Mouse (Mus musculus) ES-Bruce4 (cell line): ENCODE results near the gene Dnali1. TPM values are rescaled to one million over a fixed set of nuclear protein-coding genes. Genes with fewer than 3 reads are reported as not detected.

ENCODE experiments used
- H3K27ac ChIP-seq: 2 replicates; pipeline ENCODE4 v1.5.1; 2012; ENCODE audit warnings: low read length, inconsistent platforms; ENCODE audit not compliant: insufficient read depth
- H3K27me3 ChIP-seq: 2 replicates; pipeline ENCODE4 v1.6.1; 2012; ENCODE audit warnings: mild to moderate bottlenecking, low read length, inconsistent platforms; ENCODE audit not compliant: control insufficient read depth, poor library complexity, insufficient read depth, severe bottlenecking
- H3K36me3 ChIP-seq: 2 replicates; pipeline ENCODE4 v1.6.1; 2012; ENCODE audit warnings: inconsistent platforms, mild to moderate bottlenecking, low read length, moderate library complexity; ENCODE audit not compliant: control insufficient read depth, poor library complexity, insufficient read depth, severe bottlenecking
- H3K4me1 ChIP-seq: one replicate; pipeline ENCODE4 v1.8.1; 2011; ENCODE audit warnings: low read length; ENCODE audit not compliant: control insufficient read depth, insufficient read depth
- H3K4me3 ChIP-seq: 2 replicates; pipeline ENCODE4 v1.5.1; 2011; ENCODE audit warnings: low read depth, mild to moderate bottlenecking, low read length
- H3K9ac ChIP-seq: 2 replicates; pipeline ENCODE4 v1.6.1; 2012; ENCODE audit warnings: low read depth, mild to moderate bottlenecking, inconsistent platforms; ENCODE audit not compliant: poor library complexity, severe bottlenecking
- H3K9me3 ChIP-seq: replicated peaks from 2 replicates; pipeline ENCODE4 v1.6.1; 2012; ENCODE audit warnings: mild to moderate bottlenecking, low read length, inconsistent platforms; ENCODE audit not compliant: control insufficient read depth, poor library complexity, insufficient read depth, severe bottlenecking
- CTCF ChIP-seq: IDR thresholded peaks from one replicate; pipeline ENCODE4 v1.8.1; 2011; ENCODE audit warnings: low read depth, low read length
- EP300 ChIP-seq: IDR thresholded peaks from 2 replicates; pipeline ENCODE4 v1.6.1; 2011; ENCODE audit warnings: low read depth, low read length; ENCODE audit not compliant: insufficient read depth
- POLR2A ChIP-seq: IDR thresholded peaks from one replicate; pipeline ENCODE4 v1.8.1; 2011; ENCODE audit warnings: low read length; ENCODE audit not compliant: insufficient read depth
- polyA plus RNA-seq: library from polyadenylated mRNA; stranded (reverse); fragments of >200 nt; gene quantifications from 2 replicates; pipeline ENCODE4 v1.2.4, GENCODE M21; 2011; ENCODE audit warnings: low read depth; ENCODE audit not compliant: missing spikeins, insufficient read depth, insufficient read length

Gene Dnali1
- polyA plus RNA-seq = not detected in 2 replicates

DNA sequence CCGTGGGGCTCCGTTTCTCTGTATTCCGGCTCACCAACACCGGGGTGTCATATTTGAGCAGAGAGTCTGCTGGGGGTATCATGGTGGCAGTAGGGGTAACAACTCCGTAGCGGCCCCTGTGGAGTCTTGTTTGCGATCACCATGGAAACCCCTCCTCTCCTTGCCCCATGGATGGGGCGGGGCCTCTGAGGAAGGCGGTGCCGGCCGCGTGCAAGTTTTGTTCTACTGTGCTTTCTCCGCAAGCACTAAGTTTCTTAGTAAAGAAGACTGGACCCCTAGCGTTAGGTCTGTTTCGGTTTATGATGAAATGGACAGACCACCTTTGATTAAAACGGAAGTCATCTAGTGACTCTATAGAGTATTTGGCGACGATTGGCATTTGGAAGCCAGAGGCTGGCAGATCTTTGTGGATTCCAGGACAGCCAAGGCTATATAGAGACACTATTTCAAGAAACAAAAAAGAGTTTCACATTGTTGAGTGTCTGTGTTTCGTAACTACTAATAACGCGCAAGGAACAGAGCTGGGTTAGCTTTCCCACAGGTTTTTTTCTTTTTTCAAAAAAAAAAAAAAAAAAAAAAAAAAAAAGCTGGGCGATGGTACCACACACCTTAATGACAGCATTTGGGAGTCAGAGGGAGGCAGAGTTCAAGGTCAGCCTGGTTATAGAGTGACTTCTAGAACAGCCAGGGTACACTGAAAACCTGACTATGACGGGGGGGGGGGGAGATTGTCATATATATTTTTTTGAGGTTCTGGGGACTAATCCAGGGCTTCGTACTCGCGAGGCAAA is at the start of gene Dnali1:
Gene Dnali1, minus strand, starts transcription at position 187 of the 791 bp plus-strand sequence.
- Histone ChIP-seq H3K4me3 (peak within 1 kb of the TSS; percentile 100), H3K27me3 (no peaks in the 10 kb centered on the region), H3K27ac (no peak within 1 kb of the TSS), H3K36me3 (peaks cover 13% of the 10 kb centered on the region), H3K9me3 (no peaks in the 10 kb centered on the region), H3K4me1 (no peaks in the 10 kb centered on the region), H3K9ac (peak within 1 kb of the TSS; percentile 82)
- TF ChIP-seq EP300 (no peak), CTCF (no peak)

DNA sequence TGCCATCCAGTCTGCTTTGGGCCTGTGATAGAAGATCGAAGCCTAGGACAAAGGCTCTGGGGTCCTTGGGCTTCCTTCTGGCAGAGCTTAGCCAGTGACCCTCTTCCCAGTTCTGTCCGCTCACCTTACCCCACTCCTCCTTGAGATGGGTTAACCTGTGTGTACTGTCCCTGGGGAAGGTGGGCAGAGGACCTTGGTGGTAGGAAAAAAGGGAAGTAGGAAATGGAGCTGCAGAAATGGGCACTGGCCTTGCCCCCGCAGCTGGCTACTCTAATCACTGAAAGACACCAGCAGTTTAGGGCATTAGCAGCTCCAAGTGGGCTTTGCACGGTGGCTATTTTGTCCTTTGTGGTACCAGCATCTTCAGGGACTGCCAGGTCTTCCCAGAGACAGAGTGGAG is 49.6 kb upstream of the Dnali1 start:
- Histone ChIP-seq H3K27ac (no peak overlapping the region), H3K36me3 (peaks cover 4% of the 10 kb centered on the region), H3K4me1 (peaks cover 3% of the 10 kb centered on the region), H3K9ac (no peak overlapping the region), H3K27me3 (no peaks in the 10 kb centered on the region), H3K4me3 (no peak overlapping the region), H3K9me3 (no peaks in the 10 kb centered on the region)
- TF ChIP-seq CTCF (no peak), POLR2A (no peak), EP300 (no peak)

DNA sequence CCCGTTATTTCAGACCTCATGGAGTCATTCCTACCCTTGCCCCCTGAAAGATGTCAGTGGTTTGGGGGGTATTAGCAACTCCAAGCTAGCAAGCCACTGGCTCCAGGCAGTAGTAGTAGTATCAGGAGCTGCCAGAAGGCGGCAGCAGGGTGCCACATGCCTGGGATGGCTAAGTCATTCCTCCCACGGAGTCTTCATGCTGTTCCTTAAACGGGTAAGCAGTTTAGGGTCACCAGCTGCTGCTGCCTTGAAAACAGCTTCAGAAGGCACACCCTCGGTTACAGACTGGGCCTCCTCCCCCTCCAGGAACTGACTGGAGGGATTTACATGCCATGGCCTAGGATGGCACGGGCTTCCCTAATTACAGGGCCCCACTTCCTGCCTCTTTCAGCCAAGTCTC is 49.1 kb upstream of the Dnali1 start:
- Histone ChIP-seq H3K9ac (no peak overlapping the region), H3K4me1 (peaks cover 3% of the 10 kb centered on the region), H3K4me3 (no peak overlapping the region), H3K9me3 (no peaks in the 10 kb centered on the region), H3K27me3 (no peaks in the 10 kb centered on the region), H3K36me3 (peaks cover 1% of the 10 kb centered on the region), H3K27ac (no peak overlapping the region)
- peak; percentile 82 for TF ChIP-seq CTCF
- TF ChIP-seq POLR2A = no peak
- TF ChIP-seq EP300 = no peak

DNA sequence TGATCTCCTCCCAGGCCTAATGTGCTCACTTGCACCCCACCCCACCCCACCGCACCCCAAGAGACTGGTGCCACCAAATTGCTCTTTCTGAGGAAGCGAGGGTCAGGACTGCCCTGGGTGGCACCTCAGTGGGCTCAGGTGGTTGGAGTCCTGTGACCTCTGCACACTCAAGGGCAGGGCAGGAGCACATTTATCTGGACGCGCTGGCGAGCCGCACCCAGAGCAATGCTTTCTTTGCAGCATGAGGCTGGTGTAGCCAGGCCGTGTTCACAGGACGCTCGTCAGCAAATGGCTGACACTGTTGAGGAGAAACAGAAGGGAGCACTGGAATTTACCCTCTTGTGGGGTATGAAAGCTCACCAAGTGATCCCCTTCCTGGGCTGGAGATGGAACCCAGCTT is 39.9 kb upstream of the Dnali1 start:
- no peaks in the 10 kb centered on the region for H3K9me3 ChIP-seq
- H3K4me3 ChIP-seq = no peak overlapping the region
- no peak for TF ChIP-seq EP300
- no peak for TF ChIP-seq POLR2A
- TF ChIP-seq CTCF = no peak
- H3K4me1 ChIP-seq = no peaks in the 10 kb centered on the region
- H3K27me3 ChIP-seq = no peaks in the 10 kb centered on the region
- no peak overlapping the region for H3K9ac ChIP-seq
- H3K36me3 ChIP-seq = no peaks in the 10 kb centered on the region
- H3K27ac ChIP-seq = no peak overlapping the region

DNA sequence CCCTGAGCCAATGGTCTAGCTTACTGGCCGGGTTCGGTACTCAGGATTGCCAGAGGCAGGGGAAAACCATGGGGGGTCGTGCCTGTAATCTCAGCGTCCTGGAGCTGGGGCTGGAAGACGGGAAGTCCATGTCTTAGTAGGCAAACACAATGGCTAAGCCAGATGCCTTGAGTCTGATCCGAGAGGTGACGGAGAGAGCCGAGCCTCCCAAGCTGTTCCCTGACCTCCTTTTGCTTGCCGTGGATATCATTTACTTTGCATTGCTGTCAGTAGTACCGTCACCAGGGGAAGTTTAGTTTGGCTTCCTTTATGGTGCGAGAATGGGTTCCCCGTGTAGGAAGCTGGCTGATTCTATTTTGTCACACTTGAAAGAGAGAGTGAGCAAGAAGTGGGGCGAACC is 35.8 kb upstream of the Dnali1 start:
- Histone ChIP-seq H3K4me1 (no peaks in the 10 kb centered on the region), H3K36me3 (no peaks in the 10 kb centered on the region), H3K9ac (no peak overlapping the region), H3K27ac (no peak overlapping the region), H3K27me3 (no peaks in the 10 kb centered on the region), H3K9me3 (no peaks in the 10 kb centered on the region), H3K4me3 (no peak overlapping the region)
- TF ChIP-seq POLR2A (no peak), CTCF (no peak), EP300 (no peak)

DNA sequence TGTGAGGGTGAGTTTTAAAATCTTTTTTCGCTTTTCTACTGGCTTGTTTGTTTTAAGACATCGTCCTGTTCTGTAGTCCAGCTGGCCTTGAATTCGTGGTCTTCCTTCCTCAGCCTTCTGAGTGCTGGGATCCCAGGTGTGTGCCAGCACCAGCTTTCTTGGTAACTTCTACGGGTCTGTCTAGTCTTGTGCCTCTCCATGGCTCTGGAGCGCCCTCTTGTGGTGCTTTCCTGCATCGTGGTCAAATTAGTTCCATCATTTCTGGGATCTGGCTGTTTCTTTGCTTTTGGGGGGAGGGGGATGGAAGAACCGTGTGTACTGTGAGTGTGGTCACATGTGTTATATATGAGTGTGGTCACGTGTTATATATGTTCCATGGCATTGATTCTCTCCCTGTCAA is 34.0 kb upstream of the Dnali1 start:
- H3K9ac ChIP-seq = no peak overlapping the region
- no peaks in the 10 kb centered on the region for H3K4me1 ChIP-seq

More for the DNA sequence above, 34.0 kb upstream of the Dnali1 start:
- H3K4me3 ChIP-seq = no peak overlapping the region
- H3K36me3 ChIP-seq = no peaks in the 10 kb centered on the region
- TF ChIP-seq EP300 (no peak), CTCF (peak; percentile 92)
- H3K27me3 ChIP-seq = no peaks in the 10 kb centered on the region
- H3K27ac ChIP-seq = no peak overlapping the region
- no peaks in the 10 kb centered on the region for H3K9me3 ChIP-seq
